Mouse (Mus musculus) intestine, postnatal 0 days (tissue): ENCODE measurements around the gene Mrrf. TPM values are rescaled to one million over a fixed set of nuclear protein-coding genes. Genes with fewer than 3 reads are reported as not detected.

Experiments
- ATAC-seq: fragments of 200-750 bp; cut with Nextera tagmentation; 2 replicates; pipeline ENCODE4 v1.8.0; 2017; ENCODE audit warnings: mild to moderate bottlenecking, moderate TSS enrichment, moderate library complexity
- H3K27ac ChIP-seq: fragments of 300-500 bp; sonication (generic); 2 replicates; pipeline ENCODE4 v1.5.1; 2014; ENCODE audit warnings: mild to moderate bottlenecking, low read depth, low read length, moderate library complexity
- H3K27me3 ChIP-seq: fragments of 300-500 bp; sonication (generic); replicated peaks from 2 replicates; pipeline ENCODE4 v1.6.1; 2014; ENCODE audit warnings: low read length, mixed read lengths; ENCODE audit not compliant: control insufficient read depth, insufficient read depth
- H3K36me3 ChIP-seq: fragments of 300-500 bp; sonication (generic); 2 replicates; pipeline ENCODE4 v1.6.1; 2014; ENCODE audit warnings: mild to moderate bottlenecking, moderate library complexity; ENCODE audit not compliant: control insufficient read depth, insufficient read depth
- H3K4me1 ChIP-seq: fragments of 300-500 bp; sonication (generic); replicated peaks from 2 replicates; pipeline ENCODE4 v1.6.1; 2014; ENCODE audit warnings: antibody characterized with exemption, low read length, mixed read lengths; ENCODE audit not compliant: control insufficient read depth, insufficient read depth
- H3K4me2 ChIP-seq: fragments of 300-500 bp; sonication (generic); replicated peaks from 2 replicates; pipeline ENCODE4 v1.6.1; 2014; ENCODE audit warnings: low read depth, mild to moderate bottlenecking, moderate library complexity
- H3K4me3 ChIP-seq: fragments of 300-500 bp; sonication (generic); 2 replicates; pipeline ENCODE4 v1.5.1; 2014; ENCODE audit warnings: low read depth, low read length
- H3K9ac ChIP-seq: fragments of 300-500 bp; sonication (generic); 2 replicates; pipeline ENCODE4 v1.6.1; 2014; ENCODE audit warnings: mild to moderate bottlenecking, low read depth, low read length
- H3K9me3 ChIP-seq: fragments of 300-500 bp; sonication (generic); 2 replicates; pipeline ENCODE4 v1.6.1; 2016; ENCODE audit warnings: mixed run types; ENCODE audit not compliant: control insufficient read depth
- CTCF ChIP-seq: sonication (generic); IDR thresholded peaks from 2 replicates; pipeline ENCODE4 v1.5.1; 2016; ENCODE audit warnings: low read depth, mild to moderate bottlenecking, control low read depth, antibody characterized with exemption, moderate library complexity
- WGBS: fragments of 180-500 bp; shearing (Covaris S2); extraction: QIAGEN DNeasy Blood & Tissue Kit; methylation state at CpG from one replicate; pipeline ENCODE4 v1.1.7; 2014; 5-methylcytosine and 5-hydroxymethylcytosine counted together
- polyA plus RNA-seq: library from polyadenylated mRNA; unstranded; fragments of >200 nt; fragmentation: Nextera tagmentation; extraction: Ambion mirVana; gene quantifications from 2 replicates; pipeline ENCODE4 v1.2.1, GENCODE M21; 2015

The Mrrf gene
- polyA plus RNA-seq, 1 experiment from 2014 or later, result 20.4 TPM

DNA sequence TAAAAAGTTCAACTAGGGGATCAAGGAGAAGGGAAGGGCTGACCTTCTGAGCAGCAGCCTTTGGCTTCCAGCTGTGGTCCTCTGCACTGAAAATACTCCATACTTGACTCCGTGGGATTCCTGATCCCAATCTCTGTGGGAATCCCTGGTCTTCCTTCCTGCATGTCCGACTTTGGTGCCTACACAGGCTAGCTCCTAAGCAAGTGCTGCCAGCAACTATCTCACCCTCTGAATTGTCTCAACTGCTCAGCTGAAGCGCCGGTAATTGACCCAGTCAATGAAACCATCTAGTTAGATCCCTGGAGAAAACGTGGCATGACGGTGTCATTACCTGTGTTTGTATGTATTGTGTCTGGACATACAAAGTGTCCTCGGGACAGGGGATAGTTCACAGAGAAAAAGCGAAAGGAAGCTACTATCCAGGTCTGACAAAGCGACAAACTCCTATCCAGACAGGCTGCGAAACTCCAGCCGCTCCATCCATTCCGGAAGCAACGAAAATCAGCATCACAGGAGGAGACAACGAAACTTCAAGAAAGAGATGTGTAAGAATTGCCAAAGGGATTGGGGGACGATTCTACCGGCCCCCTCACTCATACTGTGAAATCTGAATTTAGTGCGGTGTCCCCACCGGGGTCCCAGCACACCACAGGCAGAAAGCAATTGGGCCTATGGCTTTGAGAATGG is 38.9 kb upstream of the Mrrf start:
- H3K27me3 ChIP-seq, result peaks cover 97% of the 10 kb centered on the region
- 10% methylated on average over 18 of the region's 18 CpGs for WGBS

DNA sequence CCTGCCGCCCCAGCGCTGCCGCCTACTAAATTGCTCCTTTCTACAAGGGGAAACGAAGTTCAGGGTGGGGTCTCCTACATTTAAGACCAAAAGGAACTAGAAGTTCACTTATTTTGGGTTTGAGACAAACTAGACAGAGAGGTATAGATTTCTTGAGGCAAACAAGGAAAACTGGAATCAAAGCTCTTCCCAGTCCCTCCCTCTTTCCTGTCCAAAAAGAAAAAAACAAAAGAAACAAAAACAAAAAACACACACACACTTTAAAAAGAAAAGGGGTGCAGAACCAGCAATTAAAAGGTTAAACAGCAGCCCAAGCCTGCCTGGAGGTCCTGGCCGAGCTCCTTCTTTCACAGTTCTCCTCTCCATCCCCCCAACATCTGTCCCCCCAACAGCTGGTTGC is 38.2 kb upstream of the Mrrf start:
- no peaks in the 10 kb centered on the region for H3K9me3 ChIP-seq
- no peak overlapping the region for H3K27ac ChIP-seq
- no peak overlapping the region for H3K9ac ChIP-seq
- no peaks in the 10 kb centered on the region for H3K4me1 ChIP-seq
- no peak for TF ChIP-seq CTCF
- WGBS, result 14% methylated on average over 5 of the region's 5 CpGs
- H3K4me2 ChIP-seq, result no peak overlapping the region
- H3K36me3 ChIP-seq, result no peaks in the 10 kb centered on the region
- ATAC-seq, result no peak
- peaks cover 97% of the 10 kb centered on the region for H3K27me3 ChIP-seq
- no peak overlapping the region for H3K4me3 ChIP-seq

More for the DNA sequence above, 38.9 kb upstream of the Mrrf start:
- no peak overlapping the region for H3K27ac ChIP-seq
- H3K4me3 ChIP-seq, result no peak overlapping the region
- TF ChIP-seq CTCF, result no peak
- no peaks in the 10 kb centered on the region for H3K36me3 ChIP-seq
- no peaks in the 10 kb centered on the region for H3K4me1 ChIP-seq
- no peak for ATAC-seq
- H3K9me3 ChIP-seq, result no peaks in the 10 kb centered on the region
- H3K4me2 ChIP-seq, result no peak overlapping the region
- no peak overlapping the region for H3K9ac ChIP-seq

DNA sequence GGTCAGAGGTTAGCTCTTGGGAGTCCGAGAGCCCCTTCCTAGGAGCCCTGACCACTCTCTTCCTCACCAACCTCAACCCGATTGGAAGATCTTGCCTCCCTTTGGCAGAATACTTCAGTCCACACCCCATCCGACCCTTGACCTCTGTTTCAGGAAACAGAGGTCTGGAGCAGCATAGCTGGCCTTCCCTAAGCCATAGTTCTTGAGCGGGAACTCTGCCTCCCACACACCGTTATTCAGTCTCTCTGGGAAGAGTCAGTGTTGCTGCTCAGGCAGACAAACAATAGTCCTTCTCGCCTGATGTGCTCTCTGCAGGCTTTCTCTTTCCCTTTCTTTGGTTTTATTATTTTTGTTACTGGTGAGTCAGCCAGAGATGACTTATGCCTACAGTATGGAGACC is 36.5 kb upstream of the Mrrf start:
- WGBS, result 22% methylated on average over 6 of the region's 6 CpGs
- Histone ChIP-seq H3K9me3 (no peaks in the 10 kb centered on the region), H3K9ac (no peak overlapping the region), H3K4me1 (no peaks in the 10 kb centered on the region), H3K4me3 (no peak overlapping the region), H3K27me3 (peaks cover 97% of the 10 kb centered on the region), H3K27ac (no peak overlapping the region), H3K4me2 (no peak overlapping the region), H3K36me3 (no peaks in the 10 kb centered on the region)
- no peak for ATAC-seq
- no peak for TF ChIP-seq CTCF

DNA sequence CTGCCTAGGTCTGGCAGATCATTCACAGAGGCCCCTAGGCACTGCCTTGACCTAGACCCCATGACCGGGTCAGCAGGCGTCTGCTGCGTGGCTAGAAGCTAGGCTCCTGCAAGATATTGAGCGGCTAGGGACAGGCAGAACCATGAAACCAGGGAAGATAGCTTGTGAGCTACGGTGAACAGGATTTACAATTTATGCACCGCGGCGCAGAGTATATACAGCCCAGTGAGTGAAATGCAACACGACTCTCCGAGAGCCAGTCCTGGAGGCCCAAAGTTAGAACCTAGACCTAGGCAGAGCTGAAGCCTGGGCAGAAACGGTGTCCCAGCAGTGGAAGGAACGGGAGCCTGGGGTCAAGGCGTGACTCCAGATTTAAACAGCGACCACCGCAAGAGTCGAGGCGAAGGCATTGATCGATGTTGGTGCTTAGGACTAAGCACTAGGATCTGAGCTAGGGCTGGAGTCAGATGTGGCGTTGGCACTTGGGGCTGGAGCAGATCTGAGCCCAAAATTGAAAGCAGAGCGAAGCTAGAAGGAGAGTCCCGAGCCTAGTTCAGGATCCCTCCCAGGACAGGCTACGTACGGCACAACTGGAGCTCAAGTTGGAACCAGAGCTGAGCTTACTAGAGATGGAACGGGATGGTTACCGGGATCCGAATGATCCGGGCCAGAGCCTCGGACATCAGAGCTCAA is 34.2 kb upstream of the Mrrf start:
- Histone ChIP-seq H3K9ac (no peak overlapping the region), H3K27me3 (peaks cover 95% of the 10 kb centered on the region), H3K4me1 (no peaks in the 10 kb centered on the region), H3K4me2 (peak overlapping the region; percentile 66), H3K9me3 (no peaks in the 10 kb centered on the region), H3K27ac (no peak overlapping the region), H3K36me3 (no peaks in the 10 kb centered on the region), H3K4me3 (0 out of 2 replicates have a peak overlapping the region, but pooled peaks have one; percentile 43)
- no peak for ATAC-seq
- 5% methylated on average over 28 of the region's 28 CpGs for WGBS
- no peak for TF ChIP-seq CTCF

DNA sequence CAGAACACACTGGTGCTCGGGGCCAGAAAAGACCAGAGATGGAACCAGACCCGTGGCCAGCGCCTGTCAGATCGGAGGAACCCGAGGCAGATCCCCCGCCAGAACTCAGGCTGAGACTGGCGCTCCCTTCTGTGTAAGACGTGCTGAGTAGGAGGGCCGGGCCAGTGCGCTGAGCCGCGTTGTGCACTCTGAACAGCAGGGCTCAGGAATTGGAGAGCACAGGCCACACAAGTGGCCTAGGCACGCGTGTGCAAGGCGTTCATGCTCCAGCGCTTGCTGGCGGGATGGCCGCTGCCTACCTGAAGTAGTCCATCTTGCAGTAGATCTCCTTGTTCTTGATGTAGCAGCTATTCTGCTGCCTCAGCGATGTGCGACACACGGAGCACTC is 33.6 kb upstream of the Mrrf start:
- H3K9me3 ChIP-seq, result no peaks in the 10 kb centered on the region

DNA sequence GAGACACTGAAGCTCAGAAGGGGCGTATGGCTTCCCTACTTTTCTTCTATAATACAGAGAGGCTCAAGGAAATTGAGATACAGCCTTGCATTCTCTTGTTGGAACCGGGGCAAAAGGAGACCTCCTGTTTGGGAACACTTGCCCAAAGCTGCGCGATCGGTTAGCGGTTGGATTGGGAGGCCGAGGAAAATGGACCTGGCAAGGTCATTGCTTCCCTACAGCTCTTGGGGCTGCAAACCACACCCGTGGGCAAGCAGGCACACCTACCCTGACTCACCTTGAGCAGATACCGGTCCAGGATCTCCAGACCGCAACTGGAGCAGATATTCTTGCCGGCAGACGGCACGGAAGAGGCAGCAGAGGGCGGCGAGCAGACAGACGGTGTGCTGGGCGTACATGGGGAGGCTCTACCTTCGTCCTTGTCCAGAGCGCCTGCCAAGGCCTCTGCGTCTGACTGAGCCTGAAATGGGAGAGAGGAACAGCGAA is 33.1 kb upstream of the Mrrf start:
- H3K9ac ChIP-seq, result no peak overlapping the region
- ATAC-seq, result no peak
- no peak overlapping the region for H3K27ac ChIP-seq
- no peaks in the 10 kb centered on the region for H3K9me3 ChIP-seq
- TF ChIP-seq CTCF, result no peak
- H3K36me3 ChIP-seq, result no peaks in the 10 kb centered on the region
- peaks cover 94% of the 10 kb centered on the region for H3K27me3 ChIP-seq
- WGBS, result 5% methylated on average over 21 of the region's 21 CpGs
- no peaks in the 10 kb centered on the region for H3K4me1 ChIP-seq
- peak overlapping the region; percentile 43 for H3K4me3 ChIP-seq
- peak overlapping the region; percentile 66 for H3K4me2 ChIP-seq

More for the DNA sequence above, 33.6 kb upstream of the Mrrf start:
- H3K4me2 ChIP-seq, result peak overlapping the region; percentile 66
- H3K4me1 ChIP-seq, result no peaks in the 10 kb centered on the region
- 2% methylated on average over 21 of the region's 21 CpGs for WGBS
- no peak overlapping the region for H3K9ac ChIP-seq
- no peak for TF ChIP-seq CTCF
- 0 out of 2 replicates have a peak overlapping the region, but pooled peaks have one; percentile 43 for H3K4me3 ChIP-seq
- H3K36me3 ChIP-seq, result no peaks in the 10 kb centered on the region
- H3K27me3 ChIP-seq, result peaks cover 94% of the 10 kb centered on the region
- no peak overlapping the region for H3K27ac ChIP-seq
- ATAC-seq, result no peak
